Mouse (Mus musculus) lung, adult 2 months (tissue): ENCODE results near the gene Cd2.

Experiments
- CTCF ChIP-seq: fragments of 200-500 bp; IDR thresholded peaks from 2 replicates; pipeline ENCODE4 v1.5.1; 2011; ENCODE audit warnings: mild to moderate bottlenecking, low read length, control low read depth; ENCODE audit not compliant: insufficient read depth
- POLR2A ChIP-seq: fragments of 200-500 bp; IDR thresholded peaks from 2 replicates; pipeline ENCODE4 v1.6.1; 2011; ENCODE audit warnings: low read depth, mild to moderate bottlenecking, control low read depth, low read length, borderline replicate concordance; ENCODE audit errors: extremely low read depth

DNA sequence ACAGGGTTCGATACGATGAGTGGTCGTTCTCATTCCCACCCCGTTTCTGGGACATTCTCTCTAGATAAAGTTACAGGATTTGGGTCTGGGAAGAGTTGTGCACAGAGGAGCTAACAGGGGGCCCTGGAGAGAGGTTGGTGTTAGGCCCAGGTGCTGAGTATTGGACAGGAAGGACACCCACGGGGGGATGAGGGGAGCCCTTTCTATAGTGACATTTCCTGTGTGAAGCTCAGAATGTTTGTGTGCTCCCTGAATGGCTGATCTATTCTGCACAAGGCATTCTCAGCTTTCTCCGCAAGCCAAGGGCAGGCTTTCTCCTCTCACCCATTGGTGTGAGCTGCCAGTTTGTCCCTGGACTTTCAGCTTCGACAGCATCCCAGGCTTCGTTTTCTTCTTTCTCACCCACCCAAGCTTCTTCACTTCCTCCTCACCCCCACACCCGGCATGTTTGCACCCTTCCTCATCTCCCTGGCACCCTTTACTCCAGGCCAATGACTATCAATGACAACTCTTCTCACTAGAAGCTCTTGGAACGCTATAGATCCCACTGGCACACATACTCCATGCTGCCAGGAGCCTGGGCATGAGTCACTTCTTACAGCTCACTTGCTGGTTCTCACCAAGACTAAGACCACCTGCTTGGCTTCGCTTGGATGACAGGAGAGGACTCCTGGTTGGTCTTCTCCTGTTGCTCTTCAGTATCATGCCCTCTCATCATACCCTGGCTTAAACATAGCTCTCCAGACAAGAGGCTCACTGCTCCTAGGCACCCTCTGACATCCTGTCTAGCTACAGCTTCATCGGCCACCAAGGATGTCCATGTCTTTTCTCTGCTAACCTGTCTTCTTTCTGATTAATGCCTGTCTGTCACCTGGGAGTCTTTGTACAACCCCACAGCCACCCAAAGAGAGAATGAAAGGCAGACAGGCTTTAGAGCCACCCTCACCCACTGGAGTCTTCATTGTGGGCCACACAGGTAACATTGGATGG is 1.1 kb downstream of the Cd2 start:
- TF ChIP-seq CTCF (no peak), POLR2A (no peak)
